Mouse (Mus musculus): Measurements from ENCODE around the gene Retn.
A peak's percentile ranks its signal among the peaks of the same experiment; 100 is the strongest.

Gene Retn

DNA sequence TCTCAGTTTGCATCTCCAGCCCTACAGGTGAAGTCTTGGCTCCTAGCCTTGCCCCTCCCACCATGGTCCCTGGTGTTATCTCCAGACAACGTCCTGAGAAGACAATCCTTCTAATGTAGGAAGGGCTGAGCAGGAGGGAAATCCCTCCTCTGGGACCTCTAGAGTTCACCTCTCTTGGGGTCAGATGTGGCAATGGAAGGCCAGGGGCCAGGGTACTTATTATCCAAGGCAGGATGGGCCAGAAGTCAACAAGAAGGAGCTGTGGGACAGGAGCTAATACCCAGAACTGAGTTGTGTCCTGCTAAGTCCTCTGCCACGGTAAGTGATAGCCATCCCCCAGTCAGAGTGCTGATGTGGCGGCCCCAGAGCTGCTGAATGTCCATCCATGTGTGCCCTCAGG lies at the start of gene Retn:
Retn (plus strand) TSS at position 245 of the 400 bp plus-strand sequence.
- no peak for DNase-seq (ENCODE audit: extremely low spot score)

DNA sequence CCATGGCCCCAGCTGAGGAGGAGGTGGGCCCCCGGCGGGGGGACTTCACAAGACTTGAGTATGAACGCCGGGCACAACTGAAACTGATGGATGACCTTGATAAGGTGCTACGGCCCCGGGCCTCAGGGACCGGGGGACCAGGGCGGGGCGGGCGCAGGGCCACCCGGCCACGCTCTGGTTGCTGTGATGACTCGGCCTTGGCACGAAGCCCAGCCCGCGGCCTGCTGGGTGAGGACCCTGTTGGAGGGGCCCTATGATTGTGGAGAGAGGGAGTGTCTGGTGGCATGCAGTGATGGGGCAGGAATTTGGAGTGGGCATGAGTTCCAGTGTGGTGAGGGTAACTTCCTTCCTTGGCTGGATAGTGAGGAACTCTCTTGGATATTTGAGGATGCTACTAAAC lies 49.0 kb upstream of the Retn start:
- DNase-seq (ENCODE audit: extremely low spot score): no peak

DNA sequence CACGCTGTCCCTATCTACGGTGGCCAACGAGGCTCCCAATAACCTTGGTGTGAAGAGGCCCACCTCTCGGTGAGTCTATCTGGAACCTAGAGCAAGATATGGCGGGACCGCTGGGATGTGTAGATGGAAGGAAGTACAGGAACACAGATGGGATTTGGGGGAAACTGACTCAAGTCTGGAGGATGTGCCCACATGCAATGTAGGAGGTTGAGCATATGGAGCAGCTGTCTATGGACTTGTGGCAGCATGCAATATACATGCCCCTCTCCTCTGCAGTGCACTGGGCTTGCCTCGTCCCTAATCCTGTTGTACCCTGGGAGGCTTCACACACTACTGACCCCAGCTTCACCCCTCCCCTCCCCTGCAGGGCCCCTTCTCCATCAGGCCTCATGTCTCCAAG lies 47.7 kb upstream of the Retn start:
- DNase-seq (ENCODE audit: extremely low spot score): no peak

DNA sequence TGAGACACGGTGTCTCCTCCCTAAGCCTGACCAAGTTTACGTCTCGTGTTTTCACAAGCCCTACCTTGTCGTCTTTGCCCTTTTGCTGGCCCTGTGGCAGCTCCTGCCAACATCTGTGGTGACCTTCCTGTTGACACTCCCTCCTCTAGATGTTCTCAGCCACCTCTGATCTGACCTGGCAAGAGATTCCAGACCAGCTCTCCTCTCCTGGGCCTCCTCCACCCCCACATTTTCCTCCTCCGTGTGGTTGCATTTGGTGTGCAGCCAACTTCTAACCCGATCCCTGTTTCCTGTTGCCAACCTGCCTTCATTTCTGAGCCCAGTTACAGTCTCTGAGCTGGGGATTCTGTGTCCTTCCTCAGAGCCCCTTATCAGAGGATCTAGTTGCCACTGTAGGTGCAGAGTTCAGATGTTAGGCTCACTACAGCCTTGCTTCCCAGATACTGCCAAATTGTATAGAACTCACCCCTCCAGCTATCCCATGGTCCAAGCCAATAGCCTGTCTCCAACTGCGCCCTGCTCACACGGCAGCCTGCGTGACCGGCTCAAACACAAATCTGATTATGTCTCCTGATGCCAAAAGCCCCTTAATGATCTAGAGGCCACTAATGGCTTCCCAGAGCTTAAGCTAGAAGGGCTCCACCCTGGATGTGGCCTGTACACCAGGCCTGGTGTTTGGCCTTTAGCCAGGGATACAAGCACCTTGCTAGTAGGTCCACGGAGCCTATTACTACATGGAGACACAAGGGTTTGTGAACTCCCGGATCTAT lies 46.3 kb upstream of the Retn start:
- DNase-seq (ENCODE audit: extremely low spot score): no peak

DNA sequence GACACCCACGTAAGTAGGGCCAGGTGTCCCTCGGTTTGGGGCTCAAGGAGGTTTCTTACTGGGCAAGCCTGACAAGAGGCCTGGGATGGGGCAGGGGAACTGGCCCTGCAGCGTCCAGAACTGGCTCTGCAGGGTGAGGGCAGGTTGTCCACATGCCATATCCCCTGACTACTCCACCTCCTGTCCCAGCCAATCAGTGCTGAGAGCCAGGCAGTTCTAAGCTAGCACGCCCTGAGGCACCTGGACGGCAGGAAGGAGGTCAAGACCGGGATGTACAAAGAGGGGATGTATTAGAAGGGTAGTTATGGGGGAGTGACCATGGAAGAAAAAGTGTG lies 45.8 kb upstream of the Retn start:
- DNase-seq (ENCODE audit: extremely low spot score): no peak

DNA sequence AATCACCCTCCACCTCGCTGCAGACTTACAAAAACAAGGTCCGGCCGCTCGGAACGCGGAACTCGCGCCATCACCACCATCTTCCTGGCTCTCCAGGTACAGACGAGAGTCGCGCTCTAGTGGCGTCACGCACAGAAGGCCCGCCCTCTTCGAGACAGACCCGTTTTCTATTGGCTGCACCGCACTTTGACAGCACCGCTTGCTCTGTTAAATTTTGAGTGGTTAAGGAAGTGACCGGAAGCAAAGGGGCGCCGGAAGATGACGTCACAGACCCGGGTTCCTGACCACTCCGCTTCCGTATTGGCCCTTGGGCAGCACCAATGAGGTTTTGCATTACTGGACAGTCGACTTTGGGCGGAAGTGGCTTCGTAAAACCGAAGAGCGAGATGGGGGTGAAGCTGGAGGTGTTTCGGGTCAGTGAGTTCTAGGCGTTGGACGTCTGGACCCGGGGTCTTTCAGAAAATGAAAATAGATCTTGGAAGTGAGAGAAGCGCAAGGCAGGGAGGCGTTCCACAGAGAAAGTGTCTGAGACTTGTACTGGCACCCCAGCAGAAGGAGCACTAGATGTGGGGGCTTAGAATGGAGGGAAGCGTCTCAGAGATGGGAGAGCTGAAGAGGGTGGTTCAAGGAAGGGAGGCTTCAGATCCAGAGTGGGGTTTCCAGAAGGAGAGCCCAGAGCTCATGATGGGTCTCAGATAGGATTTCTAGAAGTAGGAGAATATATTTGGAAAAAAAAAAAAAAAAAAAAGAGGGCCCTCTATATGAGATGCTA lies 34.2 kb upstream of the Retn start, which contains the start of the genes Xab2 and Pet100:
Xab2 (minus strand) TSS at position 118 of the 772 bp plus-strand sequence.
Pet100 (plus strand) TSS at position 350 of the 772 bp plus-strand sequence.
- DNase-seq (ENCODE audit: extremely low spot score): peak; percentile 100

DNA sequence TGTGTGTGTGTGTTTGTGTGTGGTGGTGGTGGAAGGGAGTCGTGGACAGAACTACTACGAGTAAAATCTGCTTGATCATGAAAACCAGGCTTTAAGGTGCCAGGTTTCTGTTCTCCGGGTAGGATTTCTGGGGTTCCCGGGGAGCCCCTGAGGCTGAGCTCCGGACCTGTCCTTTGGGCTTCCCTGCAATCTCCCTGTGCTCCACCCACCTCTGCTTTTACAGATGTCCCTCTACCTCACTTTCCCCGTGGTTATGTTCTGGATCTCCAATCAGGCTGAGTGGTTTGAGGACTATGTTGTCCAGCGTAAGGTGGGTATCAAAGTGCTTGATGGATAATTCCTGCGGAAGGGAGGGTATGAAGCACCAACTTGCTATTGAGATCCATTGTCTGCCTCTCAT lies 33.5 kb upstream of the Retn start:
- no peak for DNase-seq (ENCODE audit: extremely low spot score)

DNA sequence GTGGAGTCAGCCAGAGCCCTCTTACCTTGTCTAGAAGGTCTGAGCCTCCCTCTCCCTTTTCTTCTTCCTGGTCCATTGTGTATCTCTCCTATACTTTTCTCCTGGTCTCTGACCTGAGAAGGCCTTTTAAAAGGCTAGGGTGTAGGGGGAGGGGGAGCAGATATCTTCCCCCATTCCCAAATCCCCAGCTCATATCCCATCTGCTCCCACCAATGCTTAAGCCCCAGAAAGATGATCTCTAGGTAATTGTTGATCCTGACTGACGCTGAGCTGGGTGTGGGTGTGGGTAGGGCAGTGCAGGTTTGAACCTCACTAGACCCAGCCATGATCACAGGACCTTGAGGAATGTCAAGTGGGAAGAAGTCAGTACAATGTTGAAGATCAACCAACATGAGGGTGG lies 30.1 kb upstream of the Retn start, which contains the start of gene Pcp2:
Pcp2 (minus strand) TSS at position 101 of the 400 bp plus-strand sequence.
- DNase-seq (ENCODE audit: extremely low spot score): no peak

DNA sequence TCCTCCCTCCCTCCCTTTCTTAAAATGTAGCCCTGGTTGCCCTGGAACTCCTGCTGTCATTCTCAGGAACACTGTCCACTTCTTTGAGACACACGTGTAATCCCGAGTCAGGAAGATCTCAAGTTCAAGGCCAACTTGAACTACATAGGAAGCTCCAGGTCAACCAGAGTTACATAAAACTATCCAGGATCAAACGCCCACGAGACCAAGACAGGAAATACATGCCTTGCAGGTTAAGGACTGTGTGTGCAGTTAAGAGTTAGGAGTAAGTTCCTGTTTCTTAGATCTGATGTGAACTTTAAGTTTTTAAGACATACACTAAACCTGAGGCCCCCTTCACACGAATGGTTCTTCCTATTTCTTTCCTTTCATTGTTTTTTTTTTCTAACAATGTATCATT lies 28.6 kb upstream of the Retn start:
- DNase-seq (ENCODE audit: extremely low spot score): no peak

DNA sequence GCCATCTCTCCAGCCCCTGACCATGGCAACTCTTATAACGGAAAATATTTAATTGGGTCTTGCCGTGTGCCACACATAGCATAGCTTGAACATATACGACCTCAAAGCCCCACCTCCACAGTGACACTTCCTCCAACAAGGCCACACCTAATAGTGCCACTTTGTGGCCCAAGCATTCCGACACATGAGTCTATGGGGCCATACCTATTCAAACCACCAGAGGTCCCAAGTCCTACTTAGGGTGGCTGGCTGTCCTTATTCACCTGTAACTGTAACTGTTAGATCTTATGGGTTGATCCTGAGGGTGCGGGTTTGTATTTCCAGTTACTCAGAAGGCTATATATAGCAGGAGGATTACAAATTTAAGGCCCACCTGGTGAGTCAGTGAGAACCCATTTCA lies 27.6 kb upstream of the Retn start:
- no peak for DNase-seq (ENCODE audit: extremely low spot score)

DNA sequence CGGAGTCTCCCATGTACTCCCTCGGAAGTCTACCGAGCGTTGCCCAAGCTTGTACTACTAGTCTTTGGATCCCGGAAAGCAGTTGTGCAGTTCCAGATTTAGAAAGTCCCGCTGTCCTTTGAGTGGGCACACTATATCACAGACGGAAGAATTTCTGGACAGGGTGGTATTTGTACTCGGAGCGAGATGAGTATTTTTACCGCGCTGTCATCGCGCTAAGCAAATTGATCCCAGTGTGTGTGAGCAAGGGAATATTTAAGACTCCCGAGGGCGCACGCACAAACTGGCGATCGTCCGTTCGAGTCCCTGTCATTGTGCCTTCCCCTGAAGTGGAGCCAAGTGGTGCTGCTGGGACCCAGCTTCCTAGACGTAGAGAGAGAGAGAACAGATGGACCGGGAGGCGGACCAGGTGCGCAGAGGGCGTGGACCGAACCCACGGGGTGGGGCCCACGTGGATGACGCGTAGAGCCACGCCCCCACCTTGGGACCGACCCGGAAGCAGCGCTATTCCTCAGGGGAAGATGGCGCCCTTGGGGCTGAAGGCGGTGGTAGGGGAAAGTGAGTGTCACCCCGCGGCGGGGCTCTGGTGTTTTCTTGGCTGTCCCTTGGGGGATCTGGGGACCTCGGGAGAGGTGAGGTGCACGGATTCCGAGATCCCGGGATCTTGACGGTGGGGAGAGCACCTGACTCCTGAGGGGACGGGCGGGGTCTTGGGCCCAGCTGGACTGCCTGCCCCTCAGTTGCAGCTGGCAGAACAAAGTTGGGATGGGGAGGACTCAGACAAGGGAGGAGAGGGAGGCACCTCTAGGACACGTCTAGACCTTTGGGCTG lies 24.7 kb upstream of the Retn start, which contains the start of gene Stxbp2:
Stxbp2 (plus strand) TSS at position 309 of the 831 bp plus-strand sequence.
- peak; percentile 69 for DNase-seq (ENCODE audit: extremely low spot score)

DNA sequence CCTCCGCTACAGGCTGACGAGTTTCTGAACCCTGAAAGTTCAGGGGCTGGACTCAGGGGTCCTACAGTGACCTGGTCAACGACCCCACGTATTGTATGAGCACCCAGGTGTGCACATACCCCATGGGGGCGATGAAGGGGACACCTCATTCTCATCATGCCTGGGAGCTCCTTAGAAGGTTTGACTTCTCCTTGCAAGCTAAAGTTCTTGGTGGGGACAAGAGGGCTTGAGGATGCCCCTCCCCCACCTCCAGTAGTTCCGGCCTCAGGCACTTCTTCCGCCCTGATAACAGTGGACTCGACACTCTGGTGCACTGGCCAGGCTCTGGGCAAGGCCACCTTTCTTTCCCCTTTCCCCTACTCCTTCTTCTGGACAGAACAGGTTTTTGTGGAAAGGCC lies 24.1 kb upstream of the Retn start:
- no peak for DNase-seq (ENCODE audit: extremely low spot score)

DNA sequence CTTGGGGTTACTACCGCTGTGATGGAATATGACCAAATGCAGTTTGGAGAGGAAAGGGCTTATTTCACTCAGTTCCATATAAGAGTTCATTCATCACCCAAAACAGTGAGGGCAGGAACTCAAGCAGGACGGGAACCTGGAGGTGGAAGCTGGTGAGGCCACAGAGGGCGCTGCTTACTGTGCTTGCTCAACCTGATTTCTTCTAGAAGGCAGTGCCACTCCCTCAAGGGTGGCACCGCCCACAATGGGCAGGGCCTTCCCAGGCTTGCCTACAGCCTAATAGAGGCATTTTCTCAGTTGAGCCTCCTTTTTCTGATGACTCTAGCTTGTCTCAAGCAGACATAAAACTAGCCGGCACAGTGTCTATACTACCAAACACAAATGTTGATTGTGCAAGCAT lies 9.8 kb upstream of the Retn start:
- DNase-seq (ENCODE audit: extremely low spot score): no peak

DNA sequence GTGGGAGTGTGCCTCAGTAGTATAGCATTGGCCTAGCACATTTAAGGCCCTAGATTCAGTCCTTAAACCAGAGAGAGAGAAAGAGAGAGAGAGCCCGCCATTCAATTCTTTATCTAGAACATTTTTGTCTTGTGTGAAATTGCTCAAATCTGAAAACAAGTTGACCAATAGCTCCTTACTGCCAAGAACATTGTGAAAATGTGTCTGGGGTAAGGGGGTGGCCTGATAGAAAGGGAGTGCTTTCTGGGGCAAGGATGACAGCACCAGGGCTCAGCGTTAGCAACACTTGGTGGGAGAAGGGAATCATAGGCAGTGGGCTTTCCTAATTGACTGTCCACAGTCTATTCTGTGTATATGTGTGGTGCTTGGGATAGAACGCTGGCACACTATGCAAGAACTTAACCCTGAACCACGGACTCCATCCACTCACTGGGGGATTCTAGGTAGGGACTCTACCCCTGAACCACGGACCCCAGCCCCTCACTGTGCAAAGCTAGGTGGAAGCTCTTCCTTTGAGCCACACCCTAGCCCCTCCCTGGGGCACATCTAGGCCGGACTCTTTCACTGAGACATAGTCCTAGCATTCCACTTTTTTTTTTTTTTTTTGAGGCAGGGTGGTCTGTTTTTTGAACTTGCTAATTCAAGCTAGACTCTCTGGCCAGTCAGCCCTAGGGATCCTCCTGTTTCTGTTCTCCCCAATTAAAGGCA lies 8.6 kb upstream of the Retn start:
- DNase-seq (ENCODE audit: extremely low spot score): no peak

DNA sequence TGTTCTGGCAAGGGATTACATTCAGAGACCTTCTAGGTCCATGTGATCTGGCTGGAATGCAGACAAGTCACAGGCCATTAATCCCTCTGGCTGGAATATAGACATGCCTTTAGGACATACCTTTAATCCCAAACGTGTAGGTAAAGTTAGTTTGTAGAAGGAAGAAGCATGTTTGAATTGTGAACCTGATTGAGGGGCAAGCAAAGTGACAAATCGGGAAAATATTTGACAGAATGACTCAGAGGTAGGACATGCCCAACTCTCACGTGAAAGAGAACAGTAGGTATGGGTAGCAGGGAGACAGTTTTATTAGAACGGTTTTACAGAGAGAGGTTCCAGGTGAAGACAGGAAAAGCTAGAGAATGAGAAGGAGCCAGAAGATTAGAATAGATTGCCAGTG lies 8.0 kb upstream of the Retn start:
- no peak for DNase-seq (ENCODE audit: extremely low spot score)

DNA sequence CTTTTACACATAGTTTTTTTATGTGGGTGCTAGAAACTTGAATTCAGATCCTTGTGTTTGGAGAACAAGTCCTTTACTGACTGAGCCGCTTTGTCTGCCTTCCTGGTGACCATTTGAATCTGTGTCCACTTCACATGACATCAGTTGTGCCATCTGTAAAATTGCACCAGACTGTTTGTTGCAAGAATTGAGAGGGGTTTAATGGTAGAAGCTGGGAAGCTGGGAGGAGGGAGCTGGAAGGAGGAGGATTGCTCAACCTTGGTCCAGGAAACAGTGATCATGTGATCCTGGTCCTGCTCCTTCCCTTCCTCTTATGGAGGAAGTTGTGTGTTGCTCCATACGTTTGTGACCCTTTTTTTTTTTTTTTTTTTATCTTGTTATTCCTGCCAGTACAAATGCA lies 7.3 kb upstream of the Retn start:
- DNase-seq (ENCODE audit: extremely low spot score): no peak

DNA sequence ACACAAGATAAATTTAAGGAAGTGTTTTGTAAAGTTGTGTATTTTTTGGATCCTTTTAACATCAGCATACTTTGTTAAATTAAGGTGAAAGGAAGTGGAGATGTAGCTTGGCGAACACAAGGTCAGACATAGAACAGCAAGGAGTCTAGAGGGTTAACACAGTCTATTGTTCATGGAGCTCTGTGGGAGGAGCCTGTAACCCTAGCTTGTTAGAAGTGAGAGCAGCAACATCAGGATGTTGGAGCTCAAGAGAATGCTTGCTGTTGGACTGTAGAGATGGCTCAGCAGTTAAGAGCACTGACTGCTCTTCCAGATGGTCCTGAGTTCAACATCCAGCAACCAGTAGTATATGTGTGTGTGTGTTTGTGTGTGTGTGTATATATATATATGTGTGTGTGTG lies 6.6 kb upstream of the Retn start:
- DNase-seq (ENCODE audit: extremely low spot score): peak; percentile 28

DNA sequence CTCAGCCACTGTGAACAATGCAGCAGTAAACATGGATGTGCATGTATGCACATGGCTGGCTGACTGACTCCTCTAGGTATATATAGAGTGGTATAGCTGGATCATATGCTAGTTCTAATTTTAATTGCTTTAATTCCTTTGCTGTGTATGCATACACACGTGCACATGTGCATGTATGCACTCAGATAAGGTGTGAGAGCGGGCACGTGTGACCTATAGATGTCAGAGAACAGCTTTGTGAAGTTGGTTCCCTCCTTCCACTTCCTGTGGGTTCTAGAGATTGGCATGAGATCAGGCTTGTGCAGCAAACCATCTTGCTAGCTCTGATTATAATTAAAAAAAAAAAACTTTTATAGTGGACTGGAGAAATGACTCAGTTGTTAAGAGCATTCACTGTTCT lies 2.7 kb upstream of the Retn start:
- DNase-seq (ENCODE audit: extremely low spot score): no peak

DNA sequence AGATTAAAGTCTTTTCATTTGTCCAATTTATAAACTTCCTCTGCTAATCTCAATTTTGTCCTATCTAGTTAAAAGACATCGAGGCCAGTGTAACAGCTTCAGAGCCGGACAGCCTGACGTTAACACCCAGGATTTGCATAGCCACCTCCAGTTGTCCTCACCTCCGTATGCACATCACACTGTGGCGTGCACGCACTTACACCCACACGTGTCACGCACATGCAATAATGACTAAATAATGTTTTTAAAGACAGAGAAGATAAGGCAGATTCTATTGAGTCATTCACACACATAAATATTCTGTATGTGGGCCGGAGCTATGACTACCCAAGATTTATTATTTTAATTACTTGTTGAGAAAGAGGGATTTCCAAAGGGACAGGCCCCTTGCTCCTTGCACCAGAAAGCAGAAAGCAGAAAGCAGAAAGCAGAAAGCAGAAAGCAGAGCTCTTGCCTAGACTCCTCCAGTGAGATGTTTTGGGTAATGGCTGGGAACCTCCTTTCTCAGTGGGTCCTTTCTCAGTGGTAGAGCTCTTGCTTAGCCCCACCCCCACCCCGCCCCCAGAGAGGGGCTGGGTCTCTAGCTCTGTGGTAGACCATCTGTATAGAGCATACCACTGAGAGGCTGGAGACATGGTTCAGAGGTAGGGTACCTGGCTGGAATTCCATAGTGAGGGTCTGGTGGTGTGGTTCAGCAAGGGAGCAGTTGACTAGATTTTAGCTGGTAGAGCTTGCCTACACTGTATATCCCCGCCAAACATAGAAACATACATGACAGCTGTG lies 653 bp upstream of the Retn start:
- DNase-seq (ENCODE audit: extremely low spot score): no peak

DNA sequence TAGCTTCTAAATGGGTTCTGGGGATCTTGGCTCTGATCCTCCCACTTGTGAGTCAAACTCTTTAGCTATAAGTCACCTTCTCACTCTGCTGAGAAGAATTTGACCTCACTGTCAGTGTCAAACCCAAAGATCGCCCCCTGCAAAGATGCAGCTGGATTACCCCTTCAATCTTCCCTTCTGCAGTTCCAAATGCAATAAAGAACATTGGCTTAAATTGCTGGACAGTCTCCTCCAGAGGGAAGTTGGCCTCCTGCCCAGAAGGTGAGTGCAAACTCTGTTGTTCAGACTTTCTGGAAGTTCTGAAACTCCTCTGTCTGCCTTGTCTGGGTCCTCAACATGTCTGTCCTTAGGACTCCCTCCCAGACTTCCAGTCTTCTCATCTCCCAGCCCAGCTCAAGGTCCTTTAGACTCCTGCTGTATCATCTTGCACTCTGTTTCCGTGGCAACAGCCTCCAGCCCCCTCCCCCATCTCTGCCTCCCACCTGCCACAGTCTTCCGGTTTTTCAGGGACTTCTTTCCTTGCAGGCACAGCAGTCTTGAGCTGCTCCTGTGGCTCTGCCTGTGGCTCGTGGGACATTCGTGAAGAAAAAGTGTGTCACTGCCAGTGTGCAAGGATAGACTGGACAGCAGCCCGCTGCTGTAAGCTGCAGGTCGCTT lies 1.3 kb downstream of the Retn start:
- DNase-seq (ENCODE audit: extremely low spot score): peak; percentile 37

Measured in embryo, embryonic 9.5 days (tissue).